Mouse (Mus musculus) heart, embryonic 10.5 days (tissue): ENCODE data around the gene Gm11127. TPM values are rescaled to one million over a fixed set of nuclear protein-coding genes. Genes with fewer than 3 reads are reported as not detected.
"Not testable (repeated sequence)": the region's sequence is repeated elsewhere in the genome, so short reads cannot be mapped to it uniquely, and the experiment has no call there.

ENCODE experiments used
- DNase-seq: peaks from one replicate; pipeline ENCODE4 v3.0.0-alpha.2; 2017; ENCODE audit warnings: low spot score
- H3K27ac ChIP-seq: fragments of 300-500 bp; sonication (generic); 2 replicates; pipeline ENCODE4 v1.5.1; 2016; ENCODE audit warnings: mild to moderate bottlenecking
- H3K27me3 ChIP-seq: fragments of 300-500 bp; sonication (generic); 2 replicates; pipeline ENCODE4 v1.6.1; 2016; ENCODE audit warnings: mild to moderate bottlenecking; ENCODE audit not compliant: poor library complexity, insufficient read depth, severe bottlenecking
- H3K36me3 ChIP-seq: fragments of 300-500 bp; sonication (generic); 2 replicates; pipeline ENCODE4 v1.6.1; 2016; ENCODE audit warnings: mild to moderate bottlenecking, moderate library complexity
- H3K4me1 ChIP-seq: fragments of 300-500 bp; sonication (generic); 2 replicates; pipeline ENCODE4 v1.6.1; 2016; ENCODE audit warnings: mild to moderate bottlenecking
- H3K4me3 ChIP-seq: fragments of 300-500 bp; sonication (generic); 2 replicates; pipeline ENCODE4 v1.5.1; 2016; ENCODE audit warnings: mild to moderate bottlenecking, moderate library complexity
- H3K9me3 ChIP-seq: fragments of 300-500 bp; sonication (generic); 2 replicates; pipeline ENCODE4 v1.6.1; 2016; ENCODE audit warnings: mild to moderate bottlenecking, moderate library complexity
- WGBS: fragments of 180-500 bp; shearing (Covaris S2); methylation state at CpG from one replicate; pipeline ENCODE4 v1.1.7; 2016; 5-methylcytosine and 5-hydroxymethylcytosine counted together
- polyA plus RNA-seq: library from polyadenylated mRNA; unstranded; fragments of >200 nt; fragmentation: Nextera tagmentation; extraction: Ambion mirVana; gene quantifications from 2 replicates; pipeline ENCODE4 v1.2.1, GENCODE M21; 2016

Gm11127 gene
- polyA plus RNA-seq, 1 experiment from 2014 or later = not detected

DNA sequence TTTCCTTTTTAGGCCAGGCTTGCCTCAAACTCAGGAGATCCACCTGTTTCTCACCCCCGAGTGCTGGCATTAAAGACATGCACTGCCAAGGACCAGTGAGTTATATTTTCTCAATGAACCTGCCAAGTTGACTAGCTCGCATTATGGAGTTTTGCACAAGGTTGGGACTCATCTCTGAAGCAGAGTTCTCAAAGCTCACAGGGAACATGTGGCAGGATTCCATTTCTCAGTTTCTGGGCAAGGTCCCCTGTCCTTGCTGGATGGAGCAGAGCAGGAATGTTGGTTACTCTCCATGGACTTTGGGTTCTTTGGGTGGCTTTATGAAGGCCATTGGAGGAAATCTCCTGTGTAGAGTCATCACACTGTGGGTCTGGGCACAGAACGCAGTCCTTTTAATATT lies 14.9 kb downstream of the Gm11127 start:
- peak overlapping the region; percentile 58 for H3K4me3 ChIP-seq
- peaks cover 22% of the 10 kb centered on the region; the same call in 1 of the 2 replicates for H3K27me3 ChIP-seq
- WGBS = 76% methylated on average over 3 of the region's 3 CpGs
- H3K36me3 ChIP-seq = no peaks in the 10 kb centered on the region
- no peaks in the 10 kb centered on the region for H3K9me3 ChIP-seq
- DNase-seq = no peak
- H3K27ac ChIP-seq = no peak overlapping the region
- peaks cover 5% of the 10 kb centered on the region; the same call in 1 of the 2 replicates for H3K4me1 ChIP-seq

- H3K9me3 ChIP-seq, H3K36me3 ChIP-seq, H3K4me1 ChIP-seq: not testable (repeated sequence)
- Histone ChIP-seq H3K27me3 (peaks cover 22% of the 10 kb centered on the region; the same call in 1 of the 2 replicates), H3K4me3 (peak within 1 kb of the TSS; percentile 58), H3K27ac (peak within 1 kb of the TSS; percentile 11; the same call in 1 of the 2 replicates)
- peak; percentile 82 for DNase-seq
- 2% methylated on average over 12 of the region's 12 CpGs for WGBS
Observed at GRCm38 (mm10) chr17:36042610-36043169, 15.5 kb downstream of the Gm11127 start, which contains the start of the genes H2-T22 and Gm6034. Gene H2-T22, minus strand, starts transcription at chr17:36042747. Gene Gm6034, plus strand, starts transcription at chr17:36042961.

- not testable (repeated sequence) for H3K27ac ChIP-seq, H3K36me3 ChIP-seq, H3K9me3 ChIP-seq, H3K4me1 ChIP-seq, DNase-seq
- Histone ChIP-seq H3K27me3 (peaks cover 22% of the 10 kb centered on the region; the same call in 1 of the 2 replicates), H3K4me3 (peak overlapping the region; percentile 58)
- 1% methylated on average over 19 of the region's 19 CpGs for WGBS
Observed at GRCm38 (mm10) chr17:36042055-36042454, 16.1 kb downstream of the Gm11127 start.

GRCm38 (mm10) chr17:36040604-36041003 lies 17.6 kb downstream of the Gm11127 start:
- not testable (repeated sequence) for H3K9me3 ChIP-seq, H3K4me3 ChIP-seq, H3K4me1 ChIP-seq, DNase-seq, H3K27ac ChIP-seq, H3K36me3 ChIP-seq
- WGBS = 70% methylated on average over 2 of the region's 2 CpGs
- H3K27me3 ChIP-seq = peaks cover 22% of the 10 kb centered on the region; the same call in 1 of the 2 replicates

GRCm38 (mm10) chr17:36036126-36036525 lies 22.0 kb downstream of the Gm11127 start:
- DNase-seq, H3K36me3 ChIP-seq, H3K27ac ChIP-seq, H3K4me3 ChIP-seq, H3K9me3 ChIP-seq: not testable (repeated sequence)
- Histone ChIP-seq H3K27me3 (peaks cover 20% of the 10 kb centered on the region), H3K4me1 (peaks cover 11% of the 10 kb centered on the region; the same call in 1 of the 2 replicates)
- WGBS = 84% methylated on average over 13 of the region's 13 CpGs

- WGBS = 24% methylated on average over 3 of the region's 3 CpGs
Observed at GRCm38 (mm10) chr17:36035010-36035638, 23.0 kb downstream of the Gm11127 start.

GRCm38 (mm10) chr17:36034524-36034923 lies 23.6 kb downstream of the Gm11127 start:
- H3K4me3 ChIP-seq, DNase-seq, H3K36me3 ChIP-seq, H3K9me3 ChIP-seq, H3K27ac ChIP-seq: not testable (repeated sequence)
- H3K27me3 ChIP-seq = peaks cover 13% of the 10 kb centered on the region
- WGBS = 55% methylated on average over 3 of the region's 3 CpGs
- H3K4me1 ChIP-seq = peaks cover 11% of the 10 kb centered on the region; the same call in 1 of the 2 replicates

More at GRCm38 (mm10) chr17:36035010-36035638, 23.0 kb downstream of the Gm11127 start:
- H3K27me3 ChIP-seq = peaks cover 16% of the 10 kb centered on the region
- not testable (repeated sequence) for H3K36me3 ChIP-seq, DNase-seq, H3K9me3 ChIP-seq, H3K27ac ChIP-seq, H3K4me3 ChIP-seq
- H3K4me1 ChIP-seq = peaks cover 11% of the 10 kb centered on the region; the same call in 1 of the 2 replicates

- under 1% methylated on average over 25 of the region's 25 CpGs for WGBS
- not testable (repeated sequence) for H3K27ac ChIP-seq, H3K36me3 ChIP-seq, H3K9me3 ChIP-seq
- DNase-seq = peak; percentile 82
- H3K4me3 ChIP-seq = peak within 1 kb of the TSS; percentile 60
- H3K27me3 ChIP-seq = peaks cover 13% of the 10 kb centered on the region
- peaks cover 11% of the 10 kb centered on the region; the same call in 1 of the 2 replicates for H3K4me1 ChIP-seq
Observed at GRCm38 (mm10) chr17:36032351-36032875, 25.8 kb downstream of the Gm11127 start, which contains the start of gene H2-T23. Gene H2-T23, minus strand, starts transcription at chr17:36032855.

- not testable (repeated sequence) for DNase-seq, H3K36me3 ChIP-seq, H3K27ac ChIP-seq, H3K9me3 ChIP-seq
- Histone ChIP-seq H3K27me3 (peaks cover 13% of the 10 kb centered on the region), H3K4me1 (peaks cover 11% of the 10 kb centered on the region; the same call in 1 of the 2 replicates), H3K4me3 (peak overlapping the region; percentile 60)
- WGBS = 4% methylated on average over 40 of the region's 40 CpGs
Observed at GRCm38 (mm10) chr17:36031583-36032331, 26.4 kb downstream of the Gm11127 start.

DNA sequence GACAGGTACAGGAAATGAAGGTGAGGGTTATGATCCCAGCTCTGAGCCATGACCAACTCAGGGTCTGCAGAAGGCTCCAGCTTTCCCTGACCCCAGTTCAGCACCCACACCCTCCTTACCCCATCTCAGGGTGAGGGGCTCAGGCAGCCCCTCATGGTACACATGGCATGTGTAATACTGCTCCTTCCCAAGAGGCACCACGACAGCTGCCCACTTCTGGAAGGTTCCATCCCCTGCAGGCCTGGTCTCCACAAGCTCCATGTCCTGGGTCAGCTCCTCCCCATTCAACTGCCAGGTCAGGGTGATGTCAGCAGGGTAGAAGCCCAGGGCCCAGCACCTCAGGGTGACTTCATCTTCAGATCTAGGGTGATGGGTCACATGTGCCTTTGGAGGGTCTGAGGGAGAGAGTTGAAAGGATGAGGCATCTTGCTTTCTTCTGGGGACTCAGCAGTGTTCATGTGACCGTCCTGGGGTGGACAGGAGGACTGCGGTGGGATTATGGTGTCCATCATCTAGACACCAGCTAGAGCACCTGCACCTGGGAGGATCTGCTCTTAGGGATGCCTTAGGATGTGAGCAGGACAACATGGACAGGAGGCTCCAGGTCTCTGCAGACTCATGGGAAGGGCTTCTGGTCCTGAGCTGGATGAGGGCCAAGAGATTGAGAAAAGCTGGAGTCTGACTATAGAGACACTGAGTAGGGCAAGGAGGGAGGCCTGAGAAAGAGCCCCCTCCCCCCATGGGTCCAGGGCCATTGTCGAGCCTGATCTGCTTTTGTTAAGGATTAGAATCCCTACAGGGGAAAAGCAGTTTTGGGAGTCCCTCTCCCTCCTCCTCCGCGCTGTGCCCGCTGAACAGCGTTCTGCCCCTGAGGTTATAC lies 27.2 kb downstream of the Gm11127 start:
- H3K27ac ChIP-seq, DNase-seq, H3K36me3 ChIP-seq, H3K9me3 ChIP-seq: not testable (repeated sequence)
- peaks cover 11% of the 10 kb centered on the region; the same call in 1 of the 2 replicates for H3K4me1 ChIP-seq
- peaks cover 13% of the 10 kb centered on the region for H3K27me3 ChIP-seq
- WGBS = 55% methylated on average over 8 of the region's 8 CpGs
- peak overlapping the region; percentile 60 for H3K4me3 ChIP-seq

DNA sequence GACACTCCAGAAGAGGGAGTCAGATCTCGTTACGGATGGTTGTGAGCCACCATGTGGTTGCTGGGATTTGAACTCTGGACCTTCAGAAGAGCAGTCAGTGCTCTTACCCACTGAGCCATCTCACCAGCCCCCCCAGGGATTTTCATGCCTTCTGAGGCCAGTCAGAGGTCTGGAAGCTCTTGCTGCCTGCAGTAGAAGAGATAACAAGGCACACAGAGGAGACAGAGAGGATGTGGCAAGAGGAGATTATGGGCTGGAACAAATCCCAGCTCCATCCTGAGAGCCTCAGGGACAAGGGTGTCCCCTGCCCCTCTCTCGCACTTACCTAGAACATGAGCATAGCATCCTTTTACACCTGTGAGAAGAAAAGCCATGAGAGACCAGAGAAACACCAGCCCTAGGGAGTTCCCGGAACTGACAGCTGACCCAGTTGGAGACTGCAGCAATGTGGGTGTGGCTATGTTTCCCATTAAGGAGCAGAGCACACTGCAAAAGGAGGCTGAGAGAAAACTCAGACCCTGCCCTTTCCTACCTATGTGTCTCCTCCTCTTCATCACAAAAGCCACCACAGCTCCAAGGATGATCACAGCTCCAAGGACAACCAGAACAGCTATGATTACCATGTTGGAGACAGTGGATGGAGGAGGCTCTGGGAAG lies 28.0 kb downstream of the Gm11127 start:
- not testable (repeated sequence) for H3K36me3 ChIP-seq, H3K9me3 ChIP-seq, H3K27ac ChIP-seq, DNase-seq, H3K4me3 ChIP-seq
- peaks cover 13% of the 10 kb centered on the region for H3K27me3 ChIP-seq
- 71% methylated on average over 4 of the region's 4 CpGs for WGBS
- peaks cover 12% of the 10 kb centered on the region; the same call in 1 of the 2 replicates for H3K4me1 ChIP-seq
